Mouse (Mus musculus) heart, embryonic 12.5 days (tissue): ENCODE measurements around the gene Stk33. TPM values are rescaled to one million over a fixed set of nuclear protein-coding genes. Genes with fewer than 3 reads are reported as not detected.
A peak's percentile ranks its signal among the peaks of the same experiment; 100 is the strongest.

Experiments used
- ATAC-seq: fragments of 200-750 bp; cut with Nextera tagmentation; 2 replicates; pipeline ENCODE4 v1.8.0; 2017; ENCODE audit warnings: moderate TSS enrichment, moderate library complexity; ENCODE audit not compliant: insufficient number of reproducible peaks, low FRiP score
- H3K27ac ChIP-seq: fragments of 300-500 bp; sonication (generic); 2 replicates; pipeline ENCODE4 v1.5.1; 2016; ENCODE audit warnings: mild to moderate bottlenecking, moderate library complexity; ENCODE audit not compliant: poor library complexity, severe bottlenecking
- H3K27me3 ChIP-seq: fragments of 300-500 bp; sonication (generic); replicated peaks from 2 replicates; pipeline ENCODE4 v1.6.1; 2016; ENCODE audit warnings: mild to moderate bottlenecking, moderate library complexity
- H3K36me3 ChIP-seq: fragments of 300-500 bp; sonication (generic); 2 replicates; pipeline ENCODE4 v1.6.1; 2016; ENCODE audit warnings: mild to moderate bottlenecking, moderate library complexity
- H3K4me1 ChIP-seq: fragments of 300-500 bp; sonication (generic); replicated peaks from 2 replicates; pipeline ENCODE4 v1.6.1; 2016; ENCODE audit warnings: mild to moderate bottlenecking
- H3K4me2 ChIP-seq: fragments of 300-500 bp; sonication (generic); 2 replicates; pipeline ENCODE4 v1.6.1; 2016; ENCODE audit warnings: mild to moderate bottlenecking, moderate library complexity
- H3K4me3 ChIP-seq: fragments of 300-500 bp; sonication (generic); 2 replicates; pipeline ENCODE4 v1.5.1; 2016; ENCODE audit warnings: mild to moderate bottlenecking
- H3K9ac ChIP-seq: fragments of 300-500 bp; sonication (generic); 2 replicates; pipeline ENCODE4 v1.6.1; 2016; ENCODE audit warnings: mild to moderate bottlenecking, moderate library complexity
- H3K9me3 ChIP-seq: fragments of 300-500 bp; sonication (generic); replicated peaks from 2 replicates; pipeline ENCODE4 v1.6.1; 2016; ENCODE audit warnings: mild to moderate bottlenecking, moderate library complexity
- WGBS: fragments of 180-500 bp; shearing (Covaris S2); methylation state at CpG from one replicate; pipeline ENCODE4 v1.1.7; 2016; 5-methylcytosine and 5-hydroxymethylcytosine counted together
- polyA plus RNA-seq: library from polyadenylated mRNA; unstranded; fragments of >200 nt; fragmentation: Nextera tagmentation; extraction: Ambion mirVana; gene quantifications from 2 replicates; pipeline ENCODE4 v1.2.1, GENCODE M21; 2016

The Stk33 gene
- 0.26 TPM in 1 of 2 replicates, not detected in the other for polyA plus RNA-seq

GRCm38 (mm10) chr7:109438781-109439591, at the start of gene Stk33:
Gene Stk33 (minus strand): TSS chr7:109439081.
- H3K4me2 ChIP-seq: peak within 1 kb of the TSS; percentile 77
- peak within 1 kb of the TSS; percentile 47 for H3K4me3 ChIP-seq
- ATAC-seq: peak; percentile 67
- H3K36me3 ChIP-seq: no peaks in the 10 kb centered on the region
- peak within 1 kb of the TSS; percentile 62 for H3K9ac ChIP-seq
- H3K27me3 ChIP-seq: peaks cover 52% of the 10 kb centered on the region
- 2% methylated on average over 62 of the region's 62 CpGs for WGBS
- no peak within 1 kb of the TSS for H3K27ac ChIP-seq
- no peaks in the 10 kb centered on the region for H3K9me3 ChIP-seq
- no peaks in the 10 kb centered on the region for H3K4me1 ChIP-seq

- no peaks in the 10 kb centered on the region for H3K36me3 ChIP-seq
- H3K4me1 ChIP-seq: no peaks in the 10 kb centered on the region
- H3K9me3 ChIP-seq: no peaks in the 10 kb centered on the region
- no peak for ATAC-seq
- H3K4me2 ChIP-seq: no peak overlapping the region
- no peak overlapping the region for H3K27ac ChIP-seq
- 61% methylated on average over 5 of the region's 5 CpGs for WGBS
- H3K4me3 ChIP-seq: no peak overlapping the region
- H3K27me3 ChIP-seq: no peaks in the 10 kb centered on the region; the same call in 1 of the 2 replicates
- H3K9ac ChIP-seq: no peak overlapping the region
Observed at GRCm38 (mm10) chr7:109484221-109484620, 45.3 kb upstream of the Stk33 start.

GRCm38 (mm10) chr7:109480765-109481197, 41.9 kb upstream of the Stk33 start:
- no peak overlapping the region for H3K9ac ChIP-seq
- ATAC-seq: no peak
- WGBS: 33% methylated on average over 7 of the region's 7 CpGs
- no peak overlapping the region for H3K27ac ChIP-seq
- H3K9me3 ChIP-seq: no peaks in the 10 kb centered on the region
- no peaks in the 10 kb centered on the region for H3K36me3 ChIP-seq
- no peak overlapping the region for H3K4me3 ChIP-seq
- no peaks in the 10 kb centered on the region for H3K4me1 ChIP-seq
- no peak overlapping the region for H3K4me2 ChIP-seq
- no peaks in the 10 kb centered on the region; the same call in 1 of the 2 replicates for H3K27me3 ChIP-seq

- ATAC-seq: no peak
Observed at GRCm38 (mm10) chr7:109477926-109478325, 39.0 kb upstream of the Stk33 start.

GRCm38 (mm10) chr7:109470700-109471099, 31.8 kb upstream of the Stk33 start:
- Histone ChIP-seq H3K27me3 (peaks cover 5% of the 10 kb centered on the region; the same call in 1 of the 2 replicates), H3K9me3 (no peaks in the 10 kb centered on the region), H3K4me3 (no peak overlapping the region), H3K4me1 (peaks cover 10% of the 10 kb centered on the region), H3K27ac (no peak overlapping the region), H3K4me2 (no peak overlapping the region), H3K36me3 (no peaks in the 10 kb centered on the region), H3K9ac (no peak overlapping the region)
- no peak for ATAC-seq
- 57% methylated on average over 4 of the region's 4 CpGs for WGBS

More at GRCm38 (mm10) chr7:109477926-109478325, 39.0 kb upstream of the Stk33 start:
- H3K4me3 ChIP-seq: no peak overlapping the region
- no peak overlapping the region for H3K27ac ChIP-seq
- 51% methylated on average over 3 of the region's 3 CpGs for WGBS
- H3K4me1 ChIP-seq: no peaks in the 10 kb centered on the region
- no peaks in the 10 kb centered on the region for H3K9me3 ChIP-seq
- H3K27me3 ChIP-seq: peaks cover 5% of the 10 kb centered on the region; the same call in 1 of the 2 replicates
- H3K4me2 ChIP-seq: no peak overlapping the region
- no peak overlapping the region for H3K9ac ChIP-seq
- H3K36me3 ChIP-seq: no peaks in the 10 kb centered on the region

GRCm38 (mm10) chr7:109468262-109468701, 29.4 kb upstream of the Stk33 start:
- no peaks in the 10 kb centered on the region for H3K27me3 ChIP-seq
- H3K4me3 ChIP-seq: no peak overlapping the region
- no peak overlapping the region for H3K4me2 ChIP-seq
- WGBS: 41% methylated on average over 6 of the region's 6 CpGs
- H3K9me3 ChIP-seq: no peaks in the 10 kb centered on the region
- peaks cover 10% of the 10 kb centered on the region for H3K4me1 ChIP-seq
- H3K27ac ChIP-seq: no peak overlapping the region
- H3K9ac ChIP-seq: no peak overlapping the region
- no peak for ATAC-seq
- no peaks in the 10 kb centered on the region for H3K36me3 ChIP-seq

- peaks cover 10% of the 10 kb centered on the region for H3K4me1 ChIP-seq
- no peak overlapping the region for H3K4me3 ChIP-seq
- no peaks in the 10 kb centered on the region for H3K27me3 ChIP-seq
- H3K9ac ChIP-seq: no peak overlapping the region
- H3K36me3 ChIP-seq: no peaks in the 10 kb centered on the region
- H3K4me2 ChIP-seq: no peak overlapping the region
- 58% methylated on average over 2 of the region's 2 CpGs for WGBS
- H3K27ac ChIP-seq: no peak overlapping the region
- H3K9me3 ChIP-seq: no peaks in the 10 kb centered on the region
- ATAC-seq: no peak
Observed at GRCm38 (mm10) chr7:109467591-109467990, 28.7 kb upstream of the Stk33 start.

GRCm38 (mm10) chr7:109460698-109461097, 21.8 kb upstream of the Stk33 start:
- ATAC-seq: no peak
- H3K36me3 ChIP-seq: no peaks in the 10 kb centered on the region
- WGBS: 82% methylated on average over 8 of the region's 8 CpGs

GRCm38 (mm10) chr7:109456563-109456962, 17.7 kb upstream of the Stk33 start:
- H3K4me1 ChIP-seq: 0 out of 2 replicates have a peak, but pooled peaks cover 3% of the 10 kb centered on the region
- no peak overlapping the region for H3K27ac ChIP-seq
- H3K27me3 ChIP-seq: no peaks in the 10 kb centered on the region
- ATAC-seq: no peak
- H3K9me3 ChIP-seq: no peaks in the 10 kb centered on the region
- no peaks in the 10 kb centered on the region for H3K36me3 ChIP-seq
- 50% methylated on average over 6 of the region's 6 CpGs for WGBS
- no peak overlapping the region for H3K9ac ChIP-seq
- H3K4me2 ChIP-seq: no peak overlapping the region
- H3K4me3 ChIP-seq: no peak overlapping the region

More at GRCm38 (mm10) chr7:109460698-109461097, 21.8 kb upstream of the Stk33 start:
- Histone ChIP-seq H3K27ac (no peak overlapping the region), H3K4me3 (no peak overlapping the region), H3K4me2 (no peak overlapping the region), H3K9me3 (no peaks in the 10 kb centered on the region), H3K9ac (no peak overlapping the region), H3K4me1 (0 out of 2 replicates have a peak, but pooled peaks cover 3% of the 10 kb centered on the region), H3K27me3 (no peaks in the 10 kb centered on the region; the same call in 1 of the 2 replicates)

- no peaks in the 10 kb centered on the region for H3K9me3 ChIP-seq
- H3K27me3 ChIP-seq: no peaks in the 10 kb centered on the region
- no peak overlapping the region for H3K4me2 ChIP-seq
- 0 out of 2 replicates have a peak, but pooled peaks cover 3% of the 10 kb centered on the region for H3K4me1 ChIP-seq
- no peaks in the 10 kb centered on the region for H3K36me3 ChIP-seq
- 63% methylated on average over 2 of the region's 2 CpGs for WGBS
- no peak overlapping the region for H3K4me3 ChIP-seq
- no peak for ATAC-seq
- no peak overlapping the region for H3K27ac ChIP-seq
- H3K9ac ChIP-seq: no peak overlapping the region
Observed at GRCm38 (mm10) chr7:109455748-109456147, 16.9 kb upstream of the Stk33 start.

- no peak overlapping the region for H3K9ac ChIP-seq
- WGBS: 82% methylated on average over 9 of the region's 9 CpGs
- no peak for ATAC-seq
Observed at GRCm38 (mm10) chr7:109454856-109455255, 16.0 kb upstream of the Stk33 start.

More at GRCm38 (mm10) chr7:109454856-109455255, 16.0 kb upstream of the Stk33 start:
- H3K4me1 ChIP-seq: 0 out of 2 replicates have a peak, but pooled peaks cover 3% of the 10 kb centered on the region
- H3K36me3 ChIP-seq: no peaks in the 10 kb centered on the region
- H3K4me3 ChIP-seq: no peak overlapping the region
- H3K9me3 ChIP-seq: no peaks in the 10 kb centered on the region
- H3K27ac ChIP-seq: no peak overlapping the region
- no peaks in the 10 kb centered on the region for H3K27me3 ChIP-seq
- no peak overlapping the region for H3K4me2 ChIP-seq
